Mouse (Mus musculus): ENCODE measurements around the gene Arcn1. TPM values are rescaled to one million over a fixed set of nuclear protein-coding genes. Genes with fewer than 3 reads are reported as not detected.
"Not testable (repeated sequence)": the region's sequence is repeated elsewhere in the genome, so short reads cannot be mapped to it uniquely, and the experiment has no call there.

Gene Arcn1
- polyA plus RNA-seq, 1 experiment: 18.1 TPM

- Histone ChIP-seq H3K4me1 (ENCODE audit: control insufficient read depth, insufficient read depth, insufficient read length) (peaks cover 3% of the 10 kb centered on the region; the same call in 1 of the 2 replicates), H3K27ac (ENCODE audit: insufficient read depth, low read length) (peak overlapping the region; percentile 80), H3K27me3 (ENCODE audit: control insufficient read depth, insufficient read depth, low read length) (no peaks in the 10 kb centered on the region), H3K36me3 (ENCODE audit: control insufficient read depth, insufficient read depth, low read length) (no peaks in the 10 kb centered on the region; the same call in none of the 2 replicates), H3K4me3 (ENCODE audit: extremely low read depth, insufficient read depth, insufficient read length) (peak overlapping the region; percentile 95)
- peak; percentile 90 to 91 for DNase-seq (ENCODE audit: low read depth in 1 of 2, low spot score in 2 of 2)
- WGBS: under 1% methylated on average over 41 of the region's 41 CpGs
- TF ChIP-seq POLR2A (IDR thresholded peaks at IDR 0.05; ENCODE audit: low read depth, low read length) (peak; percentile 29; the same call in 1 of the 2 replicates), CTCF (IDR thresholded peaks at IDR 0.05; ENCODE audit: extremely low read depth, insufficient read depth, insufficient read length, insufficient replicate concordance) (peak; percentile 61; the same call in 1 of the 2 replicates)
Measured at GRCm38 (mm10) chr9:44772750-44773651, 5.4 kb upstream of the Arcn1 start.

DNA sequence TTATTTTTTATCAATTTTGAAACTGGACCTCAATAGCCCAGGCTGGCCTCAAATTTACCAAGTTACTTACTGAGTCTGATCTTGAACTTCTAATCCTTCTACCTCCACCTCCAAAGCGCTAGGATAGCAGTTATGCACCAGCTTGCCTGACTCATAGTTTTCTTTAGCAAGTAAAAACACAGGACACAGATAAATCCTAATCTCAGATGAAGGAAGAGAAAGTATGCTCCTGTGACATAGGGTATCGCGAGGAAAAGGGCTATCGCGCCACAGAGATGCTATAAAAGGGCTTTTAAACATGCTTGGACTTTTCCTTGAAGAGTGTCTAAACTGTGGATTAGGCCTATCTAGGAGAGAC lies 4.7 kb upstream of the Arcn1 start:
- DNase-seq (ENCODE audit: low read depth in 1 of 2, low spot score in 2 of 2): no peak
- peaks cover 3% of the 10 kb centered on the region; the same call in 1 of the 2 replicates for H3K4me1 ChIP-seq (ENCODE audit: control insufficient read depth, insufficient read depth, insufficient read length)
- WGBS: 30% methylated on average over 5 of the region's 5 CpGs
- no peaks in the 10 kb centered on the region for H3K27me3 ChIP-seq (ENCODE audit: control insufficient read depth, insufficient read depth, low read length)
- H3K4me3 ChIP-seq (ENCODE audit: extremely low read depth, insufficient read depth, insufficient read length): no peak overlapping the region
- peak overlapping the region; percentile 32; the same call in 1 of the 2 replicates for H3K27ac ChIP-seq (ENCODE audit: insufficient read depth, low read length)
- H3K36me3 ChIP-seq (ENCODE audit: control insufficient read depth, insufficient read depth, low read length): no peaks in the 10 kb centered on the region; the same call in 1 of the 2 replicates
- TF ChIP-seq CTCF (IDR thresholded peaks at IDR 0.05; ENCODE audit: extremely low read depth, insufficient read depth, insufficient read length, insufficient replicate concordance): no peak
- TF ChIP-seq POLR2A (IDR thresholded peaks at IDR 0.05; ENCODE audit: low read depth, low read length): no peak

DNA sequence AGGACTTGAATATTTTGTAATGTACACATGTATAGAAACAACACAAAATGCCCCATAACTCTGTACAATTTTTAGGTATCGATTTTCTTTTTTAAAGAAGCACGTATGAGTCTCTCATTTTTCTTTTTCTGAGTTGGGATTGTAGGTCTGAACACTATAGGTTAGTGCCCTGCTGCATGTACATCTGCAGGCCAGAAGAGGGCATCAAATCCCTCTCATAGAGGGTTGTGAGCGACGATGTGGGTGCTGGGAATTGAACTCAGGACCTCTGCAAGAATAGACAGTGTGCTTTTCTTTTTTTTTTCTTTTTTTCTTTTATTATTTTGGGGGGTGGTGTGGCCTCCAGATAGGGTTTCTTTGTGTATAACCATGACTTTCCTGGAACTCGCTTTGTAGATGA lies 3.7 kb upstream of the Arcn1 start:
- 94% methylated on average over 5 of the region's 5 CpGs for WGBS
- no peak for TF ChIP-seq CTCF (IDR thresholded peaks at IDR 0.05; ENCODE audit: extremely low read depth, insufficient read depth, insufficient read length, insufficient replicate concordance)
- no peak for TF ChIP-seq POLR2A (IDR thresholded peaks at IDR 0.05; ENCODE audit: low read depth, low read length)
- H3K27me3 ChIP-seq (ENCODE audit: control insufficient read depth, insufficient read depth, low read length): no peaks in the 10 kb centered on the region
- no peaks in the 10 kb centered on the region; the same call in 1 of the 2 replicates for H3K36me3 ChIP-seq (ENCODE audit: control insufficient read depth, insufficient read depth, low read length)
- no peak overlapping the region for H3K4me3 ChIP-seq (ENCODE audit: extremely low read depth, insufficient read depth, insufficient read length)
- peaks cover 3% of the 10 kb centered on the region; the same call in 1 of the 2 replicates for H3K4me1 ChIP-seq (ENCODE audit: control insufficient read depth, insufficient read depth, insufficient read length)
- no peak for DNase-seq (ENCODE audit: low read depth in 1 of 2, low spot score in 2 of 2)
- H3K27ac ChIP-seq (ENCODE audit: insufficient read depth, low read length): no peak overlapping the region

DNA sequence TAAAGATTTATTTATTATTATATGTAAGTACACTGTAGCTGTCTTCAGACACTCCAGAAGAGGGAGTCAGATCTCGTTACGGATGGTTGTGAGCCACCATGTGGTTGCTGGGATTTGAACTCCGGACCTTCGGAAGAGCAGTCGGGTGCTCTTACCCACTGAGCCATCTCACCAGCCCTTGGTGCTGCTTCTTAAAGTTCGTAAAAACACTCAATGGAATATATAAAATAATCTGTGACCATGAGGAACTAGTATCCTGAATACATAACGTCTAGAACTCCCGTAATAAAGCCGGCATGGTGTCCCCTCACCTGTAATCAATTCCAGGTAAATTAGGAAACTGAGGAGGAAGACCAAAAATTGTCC lies 367 bp upstream of the Arcn1 start:
- H3K4me3 ChIP-seq (ENCODE audit: extremely low read depth, insufficient read depth, insufficient read length): peak overlapping the region; percentile 35
- not testable (repeated sequence) for H3K4me1 ChIP-seq (ENCODE audit: control insufficient read depth, insufficient read depth, insufficient read length); DNase-seq (ENCODE audit: low read depth in 1 of 2, low spot score in 2 of 2); H3K27ac ChIP-seq (ENCODE audit: insufficient read depth, low read length); H3K36me3 ChIP-seq (ENCODE audit: control insufficient read depth, insufficient read depth, low read length); H3K27me3 ChIP-seq (ENCODE audit: control insufficient read depth, insufficient read depth, low read length)
- 29% methylated on average over 9 of the region's 9 CpGs for WGBS

GRCm38 (mm10) chr9:44760873-44761272 lies 6.8 kb downstream of the Arcn1 start:
- no peak overlapping the region for H3K27ac ChIP-seq (ENCODE audit: insufficient read depth, low read length)
- peaks cover 11% of the 10 kb centered on the region for H3K36me3 ChIP-seq (ENCODE audit: control insufficient read depth, insufficient read depth, low read length)
- WGBS: 48% methylated on average over 2 of the region's 2 CpGs
- peaks cover 12% of the 10 kb centered on the region for H3K4me1 ChIP-seq (ENCODE audit: control insufficient read depth, insufficient read depth, insufficient read length)
- H3K4me3 ChIP-seq (ENCODE audit: extremely low read depth, insufficient read depth, insufficient read length): no peak overlapping the region
- TF ChIP-seq POLR2A (IDR thresholded peaks at IDR 0.05; ENCODE audit: low read depth, low read length): no peak
- no peak for TF ChIP-seq CTCF (IDR thresholded peaks at IDR 0.05; ENCODE audit: extremely low read depth, insufficient read depth, insufficient read length, insufficient replicate concordance)
- H3K27me3 ChIP-seq (ENCODE audit: control insufficient read depth, insufficient read depth, low read length): no peaks in the 10 kb centered on the region
- no peak for DNase-seq (ENCODE audit: low read depth in 1 of 2, low spot score in 2 of 2)

GRCm38 (mm10) chr9:44748473-44748872 lies 19.2 kb downstream of the Arcn1 start:
- H3K4me3 ChIP-seq (ENCODE audit: extremely low read depth, insufficient read depth, insufficient read length): no peak overlapping the region
- H3K27me3 ChIP-seq (ENCODE audit: control insufficient read depth, insufficient read depth, low read length): no peaks in the 10 kb centered on the region
- no peak for DNase-seq (ENCODE audit: low read depth in 1 of 2, low spot score in 2 of 2)
- 96% methylated on average over 7 of the region's 7 CpGs for WGBS
- TF ChIP-seq CTCF (IDR thresholded peaks at IDR 0.05; ENCODE audit: extremely low read depth, insufficient read depth, insufficient read length, insufficient replicate concordance) (no peak), POLR2A (IDR thresholded peaks at IDR 0.05; ENCODE audit: low read depth, low read length) (no peak)
- no peak overlapping the region for H3K27ac ChIP-seq (ENCODE audit: insufficient read depth, low read length)
- peaks cover 51% of the 10 kb centered on the region for H3K36me3 ChIP-seq (ENCODE audit: control insufficient read depth, insufficient read depth, low read length)
- no peaks in the 10 kb centered on the region for H3K4me1 ChIP-seq (ENCODE audit: control insufficient read depth, insufficient read depth, insufficient read length)

DNA sequence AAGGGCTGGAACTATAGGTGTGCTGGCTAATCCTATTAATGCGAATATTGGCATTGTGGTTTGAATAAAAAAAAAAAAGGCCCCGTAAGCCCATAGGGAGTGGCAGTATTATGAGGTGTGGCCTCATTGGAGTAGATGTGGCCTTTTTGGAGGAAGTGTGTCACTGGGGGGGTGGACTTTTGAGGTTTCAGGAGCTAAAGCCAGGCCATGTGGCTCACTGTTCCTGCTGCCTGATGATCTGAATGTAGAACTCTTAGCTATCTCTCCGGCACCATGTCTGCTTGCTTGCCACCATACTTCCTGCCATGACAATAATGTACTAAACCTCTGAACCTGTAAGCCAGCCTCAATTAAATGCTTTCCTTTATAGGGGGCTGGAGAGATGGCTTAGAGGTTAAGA lies 20.3 kb downstream of the Arcn1 start:
- H3K27ac ChIP-seq (ENCODE audit: insufficient read depth, low read length): no peak overlapping the region

More for the DNA sequence above, 20.3 kb downstream of the Arcn1 start:
- TF ChIP-seq CTCF (IDR thresholded peaks at IDR 0.05; ENCODE audit: extremely low read depth, insufficient read depth, insufficient read length, insufficient replicate concordance) (no peak), POLR2A (IDR thresholded peaks at IDR 0.05; ENCODE audit: low read depth, low read length) (no peak)
- no peaks in the 10 kb centered on the region for H3K4me1 ChIP-seq (ENCODE audit: control insufficient read depth, insufficient read depth, insufficient read length)
- no peaks in the 10 kb centered on the region for H3K27me3 ChIP-seq (ENCODE audit: control insufficient read depth, insufficient read depth, low read length)
- 87% methylated on average over 3 of the region's 3 CpGs for WGBS
- H3K36me3 ChIP-seq (ENCODE audit: control insufficient read depth, insufficient read depth, low read length): peaks cover 47% of the 10 kb centered on the region
- H3K4me3 ChIP-seq (ENCODE audit: extremely low read depth, insufficient read depth, insufficient read length): no peak overlapping the region
- no peak for DNase-seq (ENCODE audit: low read depth in 1 of 2, low spot score in 2 of 2)

All from spleen, adult 2 months (tissue).